Mouse (Mus musculus) lung, adult 18-20 months (tissue): ENCODE measurements around the gene Vamp9.

ENCODE experiments used
- DNase-seq, 2 experiments: peaks; one replicate each; pipeline ENCODE4 v3.0.0; 2022; ENCODE audit warnings: mixed read lengths in 2 of 2

Vamp9 gene

DNA sequence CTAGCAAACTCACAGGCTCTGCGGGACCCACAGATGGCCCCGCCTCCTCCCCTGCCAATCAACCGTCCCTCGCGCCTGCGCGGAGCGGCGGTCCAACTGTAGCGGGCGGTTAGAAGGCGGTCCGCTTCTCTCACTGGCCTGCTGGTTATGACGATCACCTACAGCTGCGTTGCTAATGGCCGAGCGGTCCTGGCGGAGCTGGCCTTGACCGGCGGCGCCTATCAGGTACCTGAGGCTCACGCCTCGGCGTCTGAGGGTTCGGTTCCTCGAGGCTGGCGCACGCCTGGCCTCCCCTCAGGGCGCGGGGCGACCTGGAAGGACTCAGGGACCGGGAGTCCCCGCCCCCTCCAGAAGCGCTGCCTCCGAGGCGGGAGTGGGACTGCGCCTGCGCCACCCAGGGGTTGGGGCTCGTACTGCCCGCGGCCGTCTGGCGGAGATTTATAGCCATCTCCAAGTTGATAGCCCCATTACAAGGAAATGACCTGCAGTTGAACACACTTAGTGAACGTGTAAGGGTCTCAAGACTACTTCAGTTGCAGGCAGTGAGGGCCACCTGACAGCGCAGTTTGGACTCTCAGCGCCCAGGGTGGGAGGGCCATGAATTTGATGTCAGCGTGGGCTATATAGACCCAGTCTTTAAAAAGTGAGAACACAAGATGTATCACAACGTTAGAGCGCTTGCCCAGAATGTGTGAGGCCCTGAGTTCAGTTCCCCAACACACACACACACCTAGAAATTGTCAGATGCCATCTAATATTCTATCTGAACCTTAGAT is at the start of gene Vamp9:
Gene Vamp9, plus strand, starts transcription at position 74 of the 776 bp plus-strand sequence.
- DNase-seq, result peak; percentile 97 to 98

GRCm38 (mm10) chr5:99857106-99857637 is 48.9 kb upstream of the Vamp9 start:
- DNase-seq, result no peak

GRCm38 (mm10) chr5:99859637-99860433 is 46.2 kb upstream of the Vamp9 start:
- DNase-seq, result no peak

DNA sequence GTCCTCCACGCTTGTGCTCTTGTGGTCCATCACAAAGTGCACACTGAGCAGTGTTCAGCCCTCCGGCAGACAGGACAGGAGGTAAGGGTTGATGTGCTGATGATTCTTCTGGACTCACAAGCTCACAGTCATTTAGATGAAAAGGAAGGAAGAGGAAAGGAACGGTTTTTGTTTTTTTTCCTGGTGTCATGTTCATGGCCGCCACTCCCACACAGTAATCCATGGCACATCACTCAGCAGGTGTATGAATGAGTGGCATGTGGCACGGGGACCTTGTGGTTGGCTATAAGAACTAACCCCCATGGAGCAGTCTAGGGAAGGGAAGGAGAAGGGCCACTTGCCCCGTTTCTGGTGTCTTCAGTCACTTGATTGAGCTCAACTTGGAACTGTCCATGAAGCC is 44.2 kb upstream of the Vamp9 start:
- no peak for DNase-seq

GRCm38 (mm10) chr5:99863656-99864380 is 42.2 kb upstream of the Vamp9 start:
- DNase-seq, result no peak

GRCm38 (mm10) chr5:99865779-99866178 is 40.3 kb upstream of the Vamp9 start:
- no peak for DNase-seq

- no peak for DNase-seq
These were observed 37.8 kb upstream of the Vamp9 start for GRCm38 (mm10) chr5:99868286-99868685.

DNA sequence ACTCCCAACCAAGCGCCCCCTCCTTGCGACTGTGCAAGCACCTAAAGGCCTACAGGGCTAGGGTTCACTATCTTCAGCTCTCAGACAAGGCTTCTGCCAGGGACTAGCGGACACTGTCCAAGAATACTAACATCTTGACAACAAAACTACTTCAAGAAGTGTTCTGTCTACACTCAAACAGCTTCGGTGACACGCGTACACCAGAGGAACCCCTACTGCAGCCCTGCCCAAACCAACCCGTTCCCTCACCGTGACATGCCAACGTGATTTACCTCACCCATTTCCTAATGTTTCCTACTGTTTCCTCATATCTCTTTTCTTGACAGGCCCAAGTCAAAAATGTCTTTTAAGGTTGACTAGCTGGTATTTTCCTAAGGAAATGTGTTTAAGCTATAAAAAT is 37.1 kb upstream of the Vamp9 start:
- DNase-seq, result no peak

GRCm38 (mm10) chr5:99877565-99877964 is 28.5 kb upstream of the Vamp9 start:
- DNase-seq, result no peak

- no peak for DNase-seq
These were observed 23.6 kb upstream of the Vamp9 start for GRCm38 (mm10) chr5:99882441-99882840.

DNA sequence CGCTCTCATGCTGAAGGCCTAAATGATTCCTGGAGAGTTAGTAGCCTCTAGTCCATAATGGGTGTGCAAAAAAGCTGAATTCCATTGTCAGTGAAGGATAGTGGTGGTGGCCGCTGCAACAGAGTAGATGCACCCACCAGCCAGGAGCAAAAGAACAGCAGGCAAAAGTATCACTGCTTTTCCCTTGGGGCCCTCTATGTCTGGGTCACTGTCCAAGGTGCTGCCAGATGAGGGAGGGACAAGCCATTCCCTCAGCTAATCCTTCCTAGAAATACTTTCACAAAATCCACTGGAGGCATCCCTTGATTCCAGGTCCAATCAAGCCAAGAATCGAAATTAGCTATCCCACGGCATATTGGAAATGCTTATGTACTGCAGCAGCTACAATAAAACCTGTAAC is 22.0 kb upstream of the Vamp9 start:
- DNase-seq, result no peak

DNA sequence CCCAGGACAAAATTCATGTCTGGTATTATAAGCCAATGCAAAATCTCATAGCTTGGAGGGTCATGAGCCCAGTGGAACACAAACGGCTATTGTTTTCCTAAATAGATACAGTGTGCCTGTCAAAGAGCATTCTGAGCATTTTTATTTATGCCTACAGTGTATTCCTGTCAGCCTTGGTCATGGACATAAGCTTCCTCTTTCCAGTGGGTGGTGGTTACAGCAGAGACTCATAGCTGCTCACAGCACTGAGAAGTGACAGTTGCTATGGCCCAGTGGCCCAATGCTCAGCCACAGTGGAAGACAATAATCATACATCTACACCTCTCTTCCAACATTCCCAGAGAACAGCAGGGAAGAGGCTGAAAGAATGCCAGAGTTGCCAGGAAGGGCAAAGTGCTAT is 18.9 kb upstream of the Vamp9 start:
- no peak for DNase-seq

DNA sequence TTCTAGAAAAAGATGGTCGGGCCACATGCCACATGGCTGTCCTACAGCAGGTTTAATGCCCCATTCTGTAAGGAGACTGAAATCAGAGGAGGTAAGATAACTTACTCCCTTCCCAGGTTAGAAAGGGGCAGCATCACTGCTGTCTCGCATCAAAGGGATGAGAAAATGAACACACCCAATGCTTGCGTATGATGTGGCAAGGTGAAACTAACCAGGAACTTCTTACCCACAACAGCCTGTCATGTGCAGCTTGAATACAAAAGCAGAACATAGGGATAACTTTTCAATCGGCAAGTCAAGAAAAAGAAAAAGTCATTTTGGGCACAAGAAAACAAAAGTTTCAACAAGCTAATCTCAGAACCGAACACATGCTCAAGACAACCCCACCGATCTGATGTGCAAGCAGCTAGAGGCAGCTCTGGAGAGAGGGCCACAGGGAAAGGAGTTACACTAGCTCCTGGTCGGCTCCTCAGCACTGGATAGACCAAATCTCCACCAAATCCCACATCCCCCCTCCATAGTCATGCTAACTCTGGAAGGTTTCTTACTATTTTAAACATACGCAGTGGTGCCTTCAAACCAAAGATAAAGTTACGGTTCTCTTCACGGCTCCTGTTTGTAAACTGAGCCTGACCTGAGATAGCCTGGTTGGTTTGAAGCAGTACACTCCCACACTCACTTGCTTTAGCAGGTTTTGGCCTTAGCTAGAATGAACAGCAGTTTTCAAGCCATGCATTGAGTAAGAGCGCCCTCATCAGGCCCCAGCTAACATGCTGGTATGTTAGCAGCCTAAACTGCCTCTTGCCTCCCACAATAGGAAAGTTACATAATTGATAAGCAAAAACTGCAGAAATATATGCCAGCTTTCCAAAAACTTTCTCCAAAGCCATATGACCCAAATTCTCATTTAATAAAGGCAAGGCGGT is 14.3 kb upstream of the Vamp9 start:
- no peak for DNase-seq

DNA sequence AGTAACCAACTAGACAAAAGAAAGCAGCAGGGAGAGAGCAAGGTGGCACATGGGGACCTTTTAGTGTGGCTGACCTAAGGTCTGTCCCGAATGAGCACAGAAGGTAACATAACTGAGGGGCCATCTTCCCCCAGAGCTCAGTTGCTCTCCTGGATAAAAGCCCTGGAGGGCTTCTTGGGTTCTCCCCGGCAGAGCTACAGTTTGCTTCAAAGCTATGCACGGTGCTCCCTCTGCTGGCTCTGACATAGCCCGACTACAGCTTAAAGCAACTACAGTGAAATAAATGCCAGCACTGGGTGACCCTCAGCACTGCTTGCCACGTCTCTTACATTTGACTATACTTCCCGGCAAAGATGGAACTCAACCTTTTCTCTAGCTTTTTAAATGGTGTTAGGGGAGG is 6.0 kb upstream of the Vamp9 start:
- DNase-seq, result peak in 1 of 2 experiments; percentile 11

GRCm38 (mm10) chr5:99905731-99906130 is 323 bp upstream of the Vamp9 start:
- DNase-seq, result no peak

DNA sequence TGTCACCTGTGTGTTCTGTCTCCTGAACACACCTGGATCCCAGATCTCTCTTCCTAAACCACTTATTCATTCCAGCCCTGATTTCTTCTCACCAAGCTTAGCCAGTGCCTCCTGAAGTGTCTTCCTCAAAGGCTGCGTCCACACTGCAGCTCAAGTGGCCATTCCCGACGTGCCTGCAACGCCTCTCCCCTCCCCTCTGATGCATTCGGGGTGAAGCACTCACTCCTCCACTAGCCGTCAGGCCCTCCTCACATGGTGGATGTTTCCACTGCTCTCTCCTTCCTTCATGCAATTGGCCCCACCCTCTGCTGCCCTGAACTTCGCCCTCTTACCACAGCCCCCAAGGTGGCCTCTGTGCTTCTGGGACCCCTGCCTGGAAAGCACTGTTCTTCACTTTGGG is 9.4 kb downstream of the Vamp9 start:
- peak; percentile 12 to 24 for DNase-seq

DNA sequence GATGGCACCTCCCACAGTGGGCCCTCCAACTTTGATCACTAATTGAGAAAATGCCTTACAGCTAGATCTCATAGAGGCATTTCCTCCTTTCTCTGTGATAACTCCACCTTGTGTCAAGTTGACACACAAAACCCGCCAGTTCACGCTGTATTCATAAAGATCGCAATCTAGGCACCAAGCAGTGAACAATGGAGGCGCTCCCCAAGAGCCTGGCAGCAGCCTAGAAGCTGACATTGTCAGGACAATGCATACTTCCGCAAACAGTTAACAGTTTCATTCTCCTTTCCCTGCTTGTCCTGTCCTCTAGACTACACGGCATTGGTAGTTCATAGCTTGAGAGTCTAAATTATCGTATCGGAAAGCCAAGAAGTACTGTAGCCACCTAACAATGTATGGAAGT is 16.0 kb downstream of the Vamp9 start:
- DNase-seq, result no peak

- DNase-seq, result peak; percentile 55 to 62
These were observed 21.9 kb downstream of the Vamp9 start for GRCm38 (mm10) chr5:99927951-99928350.

- DNase-seq, result no peak
These were observed 25.9 kb downstream of the Vamp9 start for GRCm38 (mm10) chr5:99931910-99932309.

DNA sequence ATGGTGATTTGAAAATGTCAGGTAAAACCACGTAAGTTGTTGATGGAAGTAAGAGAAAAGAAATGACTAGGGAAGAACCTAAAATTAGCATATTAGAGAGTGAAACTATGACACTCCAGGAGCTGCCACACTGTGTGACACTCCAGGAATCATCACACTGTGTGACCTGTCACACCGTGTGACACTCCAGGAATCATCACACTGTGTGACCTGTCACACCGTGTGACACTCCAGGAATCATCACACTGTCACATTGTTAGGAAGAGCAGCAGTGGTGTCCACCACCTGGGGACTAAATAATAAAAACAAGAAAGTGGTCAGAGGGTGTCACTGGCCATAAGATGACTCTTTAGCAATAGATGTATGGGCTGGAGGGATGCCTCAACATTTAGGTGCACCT is 33.4 kb downstream of the Vamp9 start:
- DNase-seq, result no peak

- DNase-seq, result no peak
These were observed 35.2 kb downstream of the Vamp9 start for GRCm38 (mm10) chr5:99941273-99941672.
